Mouse (Mus musculus): ENCODE results near the gene Dcbld1. TPM values are rescaled to one million over a fixed set of nuclear protein-coding genes. Genes with fewer than 3 reads are reported as not detected.

Gene Dcbld1
- polyA plus RNA-seq, 1 experiment from 2014 or later = 5.1 TPM

GRCm38 (mm10) chr10:52278011-52278434 is 44.6 kb downstream of the Dcbld1 start:
- Histone ChIP-seq H3K9ac (replicated peaks) (no peak overlapping the region), H3K27me3 (ENCODE audit: insufficient read depth, low read length) (no peaks in the 10 kb centered on the region), H3K9me3 (ENCODE audit: low read length) (no peaks in the 10 kb centered on the region), H3K27ac (ENCODE audit: low read depth) (no peak overlapping the region), H3K36me3 (replicated peaks; ENCODE audit: insufficient read depth, low read length) (no peaks in the 10 kb centered on the region), H3K4me2 (ENCODE audit: low read depth, low read length) (no peak overlapping the region), H3K4me3 (ENCODE audit: low read depth, low read length) (no peak overlapping the region), H3K4me1 (ENCODE audit: insufficient read depth) (no peaks in the 10 kb centered on the region)
- WGBS (ENCODE audit: insufficient replicate concordance) = 67% methylated on average over 9 of the region's 9 CpGs
- TF ChIP-seq CTCF (IDR thresholded peaks at IDR 0.05; ENCODE audit: low read depth) = no peak
- no peak for TF ChIP-seq EP300 (IDR thresholded peaks at IDR 0.05; ENCODE audit: low read depth)
- ATAC-seq = no peak
- DNase-seq = no peak

DNA sequence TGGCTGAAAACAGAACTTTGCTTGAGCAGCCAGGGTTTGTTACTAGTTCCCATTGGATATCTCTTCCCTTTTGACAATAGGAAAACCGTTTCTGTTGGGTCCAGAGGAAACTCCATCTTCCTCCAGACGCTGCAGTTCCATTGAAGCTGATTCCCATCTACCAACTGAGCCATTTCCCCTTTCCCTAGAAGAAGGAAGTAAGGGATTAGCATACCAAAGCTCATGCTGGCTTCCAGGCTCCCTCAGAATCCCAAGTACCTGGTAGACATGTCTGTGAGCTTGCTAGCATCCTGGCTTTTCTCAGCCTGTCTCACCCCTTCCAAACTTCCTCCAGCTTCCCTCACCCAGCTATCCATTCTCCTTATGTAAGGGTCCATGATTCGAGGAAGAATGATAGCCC is 45.4 kb downstream of the Dcbld1 start:
- Histone ChIP-seq H3K9me3 (ENCODE audit: low read length) (no peaks in the 10 kb centered on the region), H3K4me1 (ENCODE audit: insufficient read depth) (no peaks in the 10 kb centered on the region), H3K4me3 (ENCODE audit: low read depth, low read length) (no peak overlapping the region), H3K9ac (replicated peaks) (no peak overlapping the region), H3K4me2 (ENCODE audit: low read depth, low read length) (no peak overlapping the region), H3K27me3 (ENCODE audit: insufficient read depth, low read length) (no peaks in the 10 kb centered on the region), H3K27ac (ENCODE audit: low read depth) (no peak overlapping the region), H3K36me3 (replicated peaks; ENCODE audit: insufficient read depth, low read length) (no peaks in the 10 kb centered on the region)
- WGBS (ENCODE audit: insufficient replicate concordance) = 51% methylated on average over 3 of the region's 3 CpGs
- DNase-seq (no peak), ATAC-seq (no peak)
- TF ChIP-seq CTCF (IDR thresholded peaks at IDR 0.05; ENCODE audit: low read depth) (no peak), EP300 (IDR thresholded peaks at IDR 0.05; ENCODE audit: low read depth) (no peak)

GRCm38 (mm10) chr10:52279876-52280275 is 46.5 kb downstream of the Dcbld1 start:
- DNase-seq = no peak
- no peaks in the 10 kb centered on the region for H3K27me3 ChIP-seq (ENCODE audit: insufficient read depth, low read length)
- H3K4me2 ChIP-seq (ENCODE audit: low read depth, low read length) = no peak overlapping the region
- H3K27ac ChIP-seq (ENCODE audit: low read depth) = no peak overlapping the region
- TF ChIP-seq CTCF (IDR thresholded peaks at IDR 0.05; ENCODE audit: low read depth) = no peak
- no peak for TF ChIP-seq EP300 (IDR thresholded peaks at IDR 0.05; ENCODE audit: low read depth)
- H3K9me3 ChIP-seq (ENCODE audit: low read length) = no peaks in the 10 kb centered on the region
- no peak overlapping the region for H3K9ac ChIP-seq (replicated peaks)
- 72% methylated on average over 4 of the region's 4 CpGs for WGBS (ENCODE audit: insufficient replicate concordance)
- peaks cover 3% of the 10 kb centered on the region; the same call in 1 of the 2 replicates for H3K36me3 ChIP-seq (replicated peaks; ENCODE audit: insufficient read depth, low read length)
- ATAC-seq = no peak
- no peaks in the 10 kb centered on the region for H3K4me1 ChIP-seq (ENCODE audit: insufficient read depth)
- H3K4me3 ChIP-seq (ENCODE audit: low read depth, low read length) = no peak overlapping the region

DNA sequence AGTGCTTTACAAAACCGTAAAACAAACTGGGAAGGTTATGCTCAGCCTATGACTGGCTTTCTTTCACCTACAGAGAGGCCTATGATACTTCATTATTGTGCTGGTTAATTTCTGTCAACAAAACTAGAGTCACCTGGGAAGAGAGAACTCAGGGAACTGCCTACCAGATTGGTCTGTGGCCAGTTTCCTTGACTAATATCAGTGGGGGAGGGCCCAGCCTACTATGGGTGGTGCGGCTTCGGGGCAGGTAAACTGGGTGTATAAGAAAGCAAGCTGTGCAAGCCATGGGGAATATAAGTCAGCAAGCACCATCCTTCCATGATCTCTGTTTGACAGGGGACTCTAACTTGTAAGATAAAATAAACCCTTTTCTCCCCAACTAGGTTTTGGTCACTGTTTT is 47.2 kb downstream of the Dcbld1 start:
- Histone ChIP-seq H3K27me3 (ENCODE audit: insufficient read depth, low read length) (no peaks in the 10 kb centered on the region), H3K4me1 (ENCODE audit: insufficient read depth) (no peaks in the 10 kb centered on the region), H3K27ac (ENCODE audit: low read depth) (no peak overlapping the region), H3K36me3 (replicated peaks; ENCODE audit: insufficient read depth, low read length) (peaks cover 3% of the 10 kb centered on the region; the same call in 1 of the 2 replicates), H3K4me2 (ENCODE audit: low read depth, low read length) (no peak overlapping the region), H3K4me3 (ENCODE audit: low read depth, low read length) (no peak overlapping the region), H3K9ac (replicated peaks) (no peak overlapping the region), H3K9me3 (ENCODE audit: low read length) (no peaks in the 10 kb centered on the region)
- DNase-seq = no peak
- WGBS (ENCODE audit: insufficient replicate concordance) = 85% methylated on average over 3 of the region's 3 CpGs
- ATAC-seq = no peak
- no peak for TF ChIP-seq EP300 (IDR thresholded peaks at IDR 0.05; ENCODE audit: low read depth)
- no peak for TF ChIP-seq CTCF (IDR thresholded peaks at IDR 0.05; ENCODE audit: low read depth)

DNA sequence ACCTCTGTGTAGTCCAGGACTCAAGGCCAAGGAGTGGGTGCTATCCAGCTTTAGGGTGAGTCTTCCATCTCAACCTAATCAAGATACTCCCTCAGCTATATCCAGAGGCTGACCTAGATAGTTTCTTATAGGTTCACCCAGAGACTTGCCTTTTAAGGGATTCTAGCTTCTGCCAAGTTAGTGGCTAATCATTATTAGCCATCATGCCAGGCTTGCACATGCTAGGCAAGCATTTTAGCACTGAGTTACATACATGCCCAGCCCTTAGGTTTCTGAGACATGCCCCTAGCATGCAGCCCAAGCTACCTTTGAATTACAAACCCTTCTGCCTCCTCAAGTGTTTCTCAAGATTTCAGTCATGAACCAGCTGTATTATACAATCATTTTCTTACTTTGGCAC is 47.9 kb downstream of the Dcbld1 start:
- TF ChIP-seq CTCF (IDR thresholded peaks at IDR 0.05; ENCODE audit: low read depth) (no peak), EP300 (IDR thresholded peaks at IDR 0.05; ENCODE audit: low read depth) (no peak)
- peaks cover 4% of the 10 kb centered on the region; the same call in 1 of the 2 replicates for H3K36me3 ChIP-seq (replicated peaks; ENCODE audit: insufficient read depth, low read length)
- DNase-seq = no peak
- no peak overlapping the region for H3K27ac ChIP-seq (ENCODE audit: low read depth)
- no peak overlapping the region for H3K4me2 ChIP-seq (ENCODE audit: low read depth, low read length)
- no peaks in the 10 kb centered on the region for H3K4me1 ChIP-seq (ENCODE audit: insufficient read depth)
- no peaks in the 10 kb centered on the region for H3K27me3 ChIP-seq (ENCODE audit: insufficient read depth, low read length)
- no peaks in the 10 kb centered on the region for H3K9me3 ChIP-seq (ENCODE audit: low read length)
- H3K4me3 ChIP-seq (ENCODE audit: low read depth, low read length) = no peak overlapping the region
- no peak overlapping the region for H3K9ac ChIP-seq (replicated peaks)
- ATAC-seq = no peak

DNA sequence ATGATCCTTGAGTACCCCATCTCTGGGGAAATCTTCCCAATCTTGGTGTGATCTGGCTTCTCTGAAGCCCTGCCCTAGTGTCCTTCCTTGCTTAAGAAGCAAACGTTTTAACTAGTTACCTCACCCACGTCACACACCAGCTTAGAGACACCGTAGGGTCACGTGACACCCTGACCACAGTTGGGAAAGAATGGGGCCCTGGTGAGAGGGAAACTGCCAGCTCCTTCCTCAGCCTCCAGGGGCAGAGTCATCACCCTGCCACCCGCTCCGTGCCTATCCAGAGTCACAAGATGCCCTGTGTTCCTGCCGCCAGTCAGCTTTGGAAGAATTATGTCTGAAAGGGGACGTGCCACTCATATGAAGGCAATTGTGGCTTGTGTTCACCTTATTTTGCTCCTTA is 51.2 kb downstream of the Dcbld1 start:
- Histone ChIP-seq H3K36me3 (replicated peaks; ENCODE audit: insufficient read depth, low read length) (peaks cover 9% of the 10 kb centered on the region; the same call in 1 of the 2 replicates), H3K27ac (ENCODE audit: low read depth) (no peak overlapping the region), H3K9ac (replicated peaks) (no peak overlapping the region), H3K4me1 (ENCODE audit: insufficient read depth) (no peaks in the 10 kb centered on the region), H3K27me3 (ENCODE audit: insufficient read depth, low read length) (no peaks in the 10 kb centered on the region), H3K4me3 (ENCODE audit: low read depth, low read length) (no peak overlapping the region), H3K4me2 (ENCODE audit: low read depth, low read length) (no peak overlapping the region), H3K9me3 (ENCODE audit: low read length) (no peaks in the 10 kb centered on the region)
- ATAC-seq (peak; percentile 73), DNase-seq (peak; percentile 61)
- 45% methylated on average over 8 of the region's 8 CpGs for WGBS (ENCODE audit: insufficient replicate concordance)
- TF ChIP-seq EP300 (IDR thresholded peaks at IDR 0.05; ENCODE audit: low read depth) (no peak), CTCF (IDR thresholded peaks at IDR 0.05; ENCODE audit: low read depth) (peak; percentile 31)
